Mouse (Mus musculus) gastrocnemius, postnatal 25 days (tissue): ENCODE measurements at regions not wholly inside any gene's neighbourhood (a gene's known extent, or its start where the extent isn't known, plus 50 kb on each side); places are given as distances from the start of the nearest gene placed in this dataset.
A peak's percentile ranks its signal among the peaks of the same experiment; 100 is the strongest.

Experiments
- DNase-seq: peaks from one replicate; pipeline ENCODE4 v3.0.0; 2022

DNA sequence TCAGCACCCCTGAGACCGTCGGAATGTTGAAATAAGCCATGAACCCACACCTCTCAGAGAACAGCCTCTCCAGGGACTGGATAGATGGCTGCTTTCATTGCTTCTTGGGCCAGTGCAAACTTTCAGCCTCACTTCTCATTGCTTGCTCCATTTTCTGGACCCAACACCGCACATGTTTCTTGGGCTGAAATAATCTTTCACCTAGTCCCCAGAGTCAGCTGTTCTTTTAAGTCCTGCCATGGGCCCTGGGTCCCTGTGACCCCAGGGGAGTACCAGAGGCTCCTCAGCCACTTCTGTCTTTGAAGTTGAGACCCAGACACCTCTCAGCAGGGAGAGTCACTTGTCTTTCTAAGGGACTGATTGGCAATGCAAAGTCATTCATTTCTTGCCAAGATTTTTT lies 201.4 kb downstream of the Fndc1 start:
- peak; percentile 39 for DNase-seq

DNA sequence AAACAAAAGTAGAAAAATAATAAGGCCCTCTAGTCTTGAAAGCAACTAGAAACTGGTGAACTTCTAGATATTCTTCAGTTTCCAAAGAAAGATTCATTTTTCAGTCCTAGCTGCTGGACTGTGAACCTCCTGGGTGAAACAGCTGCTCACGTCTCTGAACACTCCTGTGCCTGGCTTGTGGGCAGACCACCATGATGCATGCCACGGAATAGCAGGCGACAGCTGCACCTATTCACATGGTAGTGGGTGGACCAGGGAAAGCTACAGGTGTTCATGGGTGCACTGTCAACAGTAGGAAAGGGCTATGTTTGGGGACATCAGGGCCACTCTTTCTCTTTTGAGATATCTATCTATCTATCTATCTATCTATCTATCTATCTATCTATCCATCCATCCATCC lies 203.7 kb downstream of the Fndc1 start:
- DNase-seq, result no peak

DNA sequence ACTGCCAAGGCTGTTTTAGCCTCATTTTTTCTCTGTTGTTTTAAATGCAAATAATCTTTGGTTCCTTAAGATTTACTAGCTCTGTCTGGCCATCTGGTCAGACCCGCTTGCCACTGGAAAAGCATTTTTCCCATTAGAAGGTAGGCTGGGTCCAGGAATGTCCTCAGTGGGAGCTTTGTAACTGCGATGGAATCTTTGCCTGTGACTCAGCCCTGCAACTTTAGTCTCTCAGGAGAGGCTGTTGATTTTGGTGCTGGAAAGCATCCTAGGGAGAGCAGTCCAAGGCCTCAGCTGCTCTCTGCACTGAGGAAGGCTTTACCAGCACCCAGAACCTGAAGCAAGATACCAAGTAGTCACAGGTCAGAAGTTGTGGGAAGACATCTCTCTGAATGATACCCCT lies 205.8 kb downstream of the Fndc1 start:
- peak; percentile 74 for DNase-seq

DNA sequence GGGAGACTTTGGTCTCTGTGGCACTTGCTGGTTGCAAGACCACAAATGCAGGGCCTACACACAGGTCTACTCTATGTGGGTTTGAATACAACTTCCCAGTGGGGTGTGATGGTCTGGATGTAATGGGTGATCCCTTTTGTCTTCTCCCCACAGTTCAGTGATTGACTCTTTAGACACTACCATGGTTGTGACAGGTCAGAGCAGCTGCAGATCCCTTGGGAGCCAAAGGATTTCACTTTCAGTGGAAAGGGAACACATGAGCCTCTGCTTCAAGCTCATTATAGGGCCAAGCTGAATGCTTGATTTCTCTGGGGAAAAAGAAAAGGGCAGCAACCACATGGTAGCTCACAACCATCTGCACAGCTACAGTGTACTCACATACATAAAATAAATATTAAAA lies 206.9 kb downstream of the Fndc1 start:
- DNase-seq, result no peak

DNA sequence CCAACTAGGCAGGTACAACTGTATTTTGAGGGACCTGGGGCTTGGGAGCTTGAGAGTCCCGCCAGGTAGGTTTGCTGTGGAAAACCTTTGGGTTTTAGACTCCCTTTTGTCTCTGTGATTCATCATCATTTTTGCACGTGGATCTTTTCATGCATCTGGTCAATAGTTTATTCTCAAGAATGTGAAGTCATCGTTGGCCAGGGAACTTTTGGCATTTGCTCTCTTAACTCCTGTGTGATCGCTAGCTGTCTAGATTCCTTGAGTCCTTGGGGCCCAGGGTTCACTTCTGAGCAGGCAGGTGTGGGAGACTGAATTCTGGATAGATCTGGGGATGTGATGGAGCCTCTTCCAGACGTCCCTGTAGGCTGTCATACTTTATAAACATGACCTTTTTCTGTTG lies 207.5 kb downstream of the Fndc1 start:
- peak; percentile 31 for DNase-seq

DNA sequence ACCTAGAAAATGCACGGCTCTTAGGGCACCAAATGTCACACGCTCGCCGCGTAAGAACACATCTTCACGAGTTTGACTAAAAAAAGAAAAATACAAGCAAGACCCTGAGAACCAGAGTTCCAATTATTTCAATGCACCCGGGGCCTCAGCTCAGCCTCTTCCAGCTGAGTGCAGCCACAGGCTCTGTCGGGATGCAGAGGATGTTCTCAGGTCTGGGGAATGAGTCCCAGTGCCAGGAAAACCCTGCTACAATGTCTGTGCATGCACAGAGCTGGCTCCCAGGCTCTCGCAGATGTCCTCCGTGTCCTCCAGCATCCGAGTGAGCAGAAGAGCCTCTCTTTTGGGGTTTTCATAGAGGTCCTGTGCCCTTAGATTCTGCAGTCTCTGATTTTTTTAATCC lies 219.1 kb downstream of the Fndc1 start:
- peak; percentile 46 for DNase-seq

DNA sequence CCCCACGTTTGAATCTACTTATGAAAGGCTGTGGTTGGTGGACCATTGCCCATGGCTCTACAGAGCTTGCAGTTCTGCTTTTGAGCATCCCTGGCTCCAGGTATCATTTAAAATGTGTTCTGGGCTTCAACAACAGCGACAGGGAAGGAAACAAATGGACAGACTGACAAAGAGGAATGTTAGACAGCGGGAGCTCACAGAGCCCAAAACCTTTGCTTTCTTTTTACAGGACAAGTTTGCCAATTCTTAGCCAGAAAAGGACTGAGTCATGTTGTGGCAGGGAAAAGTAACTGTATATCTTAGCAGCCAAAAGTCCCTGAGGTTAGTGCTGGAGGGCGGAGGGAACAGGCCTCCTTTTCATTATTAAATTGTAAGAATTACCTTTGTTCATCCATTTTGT lies 219.7 kb downstream of the Fndc1 start:
- no peak for DNase-seq

DNA sequence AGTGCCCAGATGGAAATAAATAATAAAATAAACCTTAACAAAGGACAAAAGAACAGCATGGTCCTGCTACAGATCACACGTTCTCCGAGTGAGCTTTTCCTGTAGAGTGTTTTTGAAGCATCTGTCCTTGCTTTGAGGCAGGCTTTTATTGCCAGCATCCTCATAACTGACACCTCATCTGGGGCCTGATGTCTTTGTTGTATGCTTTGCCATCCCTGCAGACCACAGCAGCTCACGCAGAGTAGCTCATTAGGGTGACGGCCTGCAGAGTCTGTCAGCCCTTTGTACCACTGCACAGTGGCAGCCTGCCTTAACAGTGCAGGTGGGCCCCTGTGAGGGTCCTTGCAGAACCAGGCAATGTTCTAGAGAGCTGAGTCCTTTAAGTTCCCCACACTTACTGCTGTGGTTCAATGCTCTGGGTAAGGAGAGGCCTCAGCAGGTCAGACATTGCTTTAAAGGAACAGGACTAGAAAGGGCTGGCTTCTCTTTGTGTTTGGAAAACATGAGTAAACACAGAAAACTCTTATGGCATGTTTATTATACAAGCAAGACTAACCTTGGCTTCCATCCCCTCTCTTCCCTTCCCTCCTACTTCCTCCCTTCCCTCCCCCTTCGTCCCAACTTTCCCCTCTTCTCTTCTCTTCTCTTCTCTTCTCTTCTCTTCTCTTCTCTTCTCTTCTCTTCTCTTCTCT lies 219.7 kb upstream of the Unc93a2 start:
- DNase-seq, result no peak

DNA sequence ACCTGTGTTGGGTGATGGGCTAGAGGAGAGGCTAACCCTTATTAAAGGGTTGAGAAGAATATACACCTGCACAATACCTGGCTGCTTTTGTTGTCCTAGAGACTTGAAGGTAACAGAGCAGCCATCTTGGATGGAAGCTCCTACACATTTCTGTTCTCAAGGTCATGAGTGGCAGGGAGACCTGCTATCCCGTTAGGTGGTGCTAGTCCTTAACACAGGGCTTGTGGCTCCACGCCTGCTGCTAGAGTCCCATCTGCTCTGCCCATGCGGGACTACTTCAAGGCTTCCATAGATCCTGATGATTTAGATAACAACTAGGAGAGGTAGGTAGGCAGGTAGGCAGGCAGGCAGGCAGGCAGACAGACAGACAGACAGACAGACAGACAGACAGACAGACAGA lies 218.8 kb upstream of the Unc93a2 start:
- DNase-seq, result no peak

DNA sequence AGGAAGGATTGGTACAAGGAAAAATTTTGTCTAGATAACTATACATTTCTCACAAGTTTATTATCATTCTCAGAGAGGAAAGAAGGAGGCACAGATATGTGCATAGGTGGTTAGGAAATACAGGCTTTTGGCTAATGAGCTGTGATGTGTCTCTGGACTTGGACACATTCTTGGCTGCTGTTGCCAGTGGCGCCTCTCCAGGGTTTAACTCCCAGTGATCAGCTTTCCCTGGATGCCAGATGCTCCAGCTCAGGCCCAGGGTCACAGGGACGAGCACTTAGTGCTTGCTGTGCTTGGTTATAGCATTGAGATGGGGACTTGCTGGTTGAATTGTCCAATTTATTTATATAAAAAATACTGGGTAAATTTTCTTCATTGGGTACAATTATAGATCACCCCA lies 215.3 kb upstream of the Unc93a2 start:
- DNase-seq, result peak; percentile 78

DNA sequence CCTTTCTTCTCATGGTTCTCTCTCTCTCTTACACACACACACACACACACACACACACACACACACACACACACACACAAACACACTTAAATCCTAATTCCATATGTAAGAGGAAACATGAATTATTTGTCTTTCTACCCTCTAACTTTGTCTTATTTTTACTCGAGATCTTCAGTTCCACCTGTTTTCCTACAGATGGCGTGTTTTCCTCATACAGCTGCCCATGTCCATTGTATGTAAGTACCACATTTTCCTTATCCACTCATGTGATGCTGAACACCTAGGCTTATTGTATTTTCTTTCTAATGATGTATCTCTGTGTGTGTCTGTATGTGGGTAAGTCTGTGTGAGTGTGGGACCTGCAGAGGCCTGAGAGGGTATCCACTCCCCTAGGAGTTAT lies 212.2 kb upstream of the Unc93a2 start:
- DNase-seq, result no peak

DNA sequence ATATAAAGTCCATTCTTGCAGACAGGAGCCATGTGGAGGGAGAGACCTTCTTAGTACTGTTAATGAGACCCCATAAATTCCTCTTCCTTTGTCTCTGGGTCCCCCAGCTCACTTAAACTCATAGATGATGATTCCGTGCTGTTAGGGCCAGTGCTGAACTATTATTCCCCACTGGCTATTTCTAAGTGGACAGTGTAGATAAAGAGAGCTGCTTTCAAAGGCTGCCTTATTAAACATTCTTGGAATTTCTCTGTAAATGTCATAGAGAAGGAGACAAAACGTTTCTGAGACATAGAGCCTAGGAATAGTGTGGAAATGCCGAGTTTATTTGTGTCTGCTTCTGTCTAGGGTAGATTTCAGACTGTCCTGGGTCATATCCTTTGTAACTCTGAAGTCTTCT lies 209.5 kb upstream of the Unc93a2 start:
- no peak for DNase-seq

DNA sequence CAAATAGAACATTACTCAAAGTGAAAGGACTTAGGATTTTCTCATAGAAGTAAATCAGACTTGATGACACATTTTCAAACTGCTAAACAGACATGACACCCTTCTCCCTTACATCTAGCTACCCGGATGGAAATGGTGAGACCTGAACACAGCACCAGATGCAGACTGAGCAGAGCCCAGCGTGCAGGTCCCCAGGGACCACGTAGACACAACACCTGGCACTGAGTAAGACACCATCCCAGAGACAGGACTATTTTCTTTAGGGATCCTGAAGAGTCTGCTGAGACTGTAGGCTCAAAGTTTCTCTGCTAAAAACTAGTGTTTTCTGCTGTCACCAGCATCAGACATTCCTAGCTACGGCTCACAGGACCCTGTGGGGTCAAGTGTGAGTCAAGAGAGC lies 207.2 kb upstream of the Unc93a2 start:
- no peak for DNase-seq

DNA sequence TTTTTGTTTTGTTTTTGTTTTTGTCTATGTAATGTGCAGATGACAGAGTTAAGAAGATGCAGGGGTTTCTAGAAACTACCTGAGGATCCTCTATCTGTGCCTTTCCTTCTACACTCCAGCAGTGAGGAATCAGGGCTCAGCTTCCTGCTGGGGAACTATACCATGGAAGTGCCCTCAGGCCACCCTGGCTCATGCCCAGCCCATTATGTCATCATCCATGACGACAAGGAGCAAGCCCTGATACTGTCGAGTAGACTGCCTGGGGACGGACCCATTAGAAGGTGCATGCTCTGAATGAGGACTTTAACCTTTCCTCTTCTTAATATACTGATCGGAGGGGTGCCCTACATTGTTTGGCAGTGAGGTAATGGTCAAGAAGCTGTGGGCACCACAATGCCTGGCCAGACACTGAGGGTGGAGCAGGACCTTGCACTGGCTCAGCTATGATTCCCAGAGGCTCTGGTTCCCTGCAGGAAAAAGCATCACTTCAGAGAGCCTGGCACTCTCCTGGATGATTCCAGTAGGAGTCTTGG lies 197.7 kb upstream of the Unc93a2 start:
- no peak for DNase-seq

DNA sequence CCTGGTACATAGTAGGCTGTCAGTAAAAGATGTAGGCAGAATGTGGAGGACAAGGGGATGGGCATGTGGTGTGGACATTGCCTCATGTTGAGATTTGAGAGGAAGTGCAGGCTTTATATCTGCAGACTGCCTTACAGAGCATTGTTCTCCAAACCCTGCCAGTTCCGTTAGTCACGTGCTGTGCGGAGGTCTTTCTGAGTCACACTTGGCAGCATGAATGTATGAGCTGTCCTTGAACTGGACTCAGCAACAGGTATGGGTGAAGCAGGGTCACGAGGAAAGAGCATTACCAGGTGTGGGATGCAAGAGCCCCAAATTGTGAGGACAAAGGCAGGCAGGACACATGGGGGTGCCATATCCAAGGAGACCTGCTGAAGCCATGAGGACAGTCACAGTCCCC lies 193.8 kb upstream of the Unc93a2 start:
- no peak for DNase-seq

DNA sequence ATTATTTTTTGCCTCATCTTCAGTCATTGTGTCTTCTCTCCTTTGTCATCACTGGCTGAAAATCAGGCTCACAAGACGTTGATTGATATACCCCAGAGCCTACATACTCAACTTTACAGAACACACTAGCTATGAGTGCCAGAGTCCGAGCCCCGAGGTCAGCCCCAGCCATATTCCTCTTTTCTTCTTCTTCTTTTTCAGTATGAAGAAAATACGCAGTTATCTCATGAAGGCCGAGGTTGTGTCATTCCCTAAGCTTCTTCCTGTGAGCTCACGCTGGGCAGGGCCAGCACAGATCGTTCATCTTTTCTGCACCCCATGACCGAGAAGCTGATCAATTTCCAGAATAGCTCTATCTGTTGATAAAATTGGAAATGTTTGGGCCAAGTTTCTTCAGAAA lies 192.7 kb upstream of the Unc93a2 start:
- DNase-seq, result peak; percentile 25

DNA sequence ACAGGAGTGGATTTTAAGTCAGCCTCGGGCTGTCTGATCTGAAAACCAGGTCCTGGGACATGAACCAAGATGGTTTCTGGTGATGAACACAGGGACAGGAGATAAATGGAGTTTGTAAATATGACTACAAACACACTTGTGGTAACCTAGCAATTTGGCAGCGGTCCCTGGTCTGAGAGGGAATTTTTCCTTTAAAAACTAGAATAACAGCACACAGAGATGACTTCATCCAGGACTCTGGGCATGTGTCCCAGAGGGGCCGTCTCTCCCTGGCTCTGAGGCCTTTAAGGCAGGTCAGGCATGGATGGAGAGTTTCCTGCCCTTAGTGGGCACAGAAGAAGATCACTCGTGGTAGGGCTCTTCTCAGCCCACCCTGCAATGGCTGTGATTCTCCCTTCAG lies 192.0 kb upstream of the Unc93a2 start:
- DNase-seq, result peak; percentile 84

DNA sequence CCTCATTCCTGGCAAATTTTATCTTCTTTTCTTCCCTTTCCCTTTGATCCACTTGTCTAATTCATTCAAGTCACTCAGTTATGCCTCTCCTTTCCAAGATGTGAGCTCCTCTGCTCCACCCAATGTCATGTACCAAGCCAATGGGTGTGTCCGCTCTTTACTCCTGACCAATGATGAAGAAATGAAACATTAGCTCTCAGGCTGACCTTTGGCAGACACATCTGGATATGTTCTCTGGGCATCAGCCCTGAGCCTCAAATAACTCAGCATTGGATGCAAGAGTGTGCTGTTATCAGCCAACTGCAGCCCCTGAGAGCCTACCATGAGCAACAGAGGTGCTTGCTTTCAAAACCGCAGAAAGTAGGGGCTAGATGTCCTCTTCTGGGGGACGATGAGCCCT lies 186.2 kb upstream of the Unc93a2 start:
- peak; percentile 72 for DNase-seq

DNA sequence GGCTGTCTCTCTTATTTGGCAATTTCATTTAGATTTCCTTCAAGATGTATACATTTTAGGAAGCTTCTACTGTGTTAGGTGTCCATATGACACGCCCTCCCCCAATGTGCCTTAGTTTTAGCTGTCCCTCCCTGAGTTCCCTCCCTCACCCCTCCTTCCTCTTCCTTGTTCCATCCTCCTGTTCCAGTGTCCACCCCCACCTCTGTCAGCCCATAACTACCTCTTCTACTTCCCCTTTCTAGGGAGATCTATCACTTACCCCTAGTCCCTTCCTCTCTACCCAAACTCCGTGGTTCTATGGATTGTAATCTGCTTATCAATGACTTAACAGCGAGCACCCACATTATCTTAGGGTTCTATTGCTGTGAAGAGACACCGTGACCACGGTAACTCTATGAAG lies 183.2 kb upstream of the Unc93a2 start:
- no peak for DNase-seq

DNA sequence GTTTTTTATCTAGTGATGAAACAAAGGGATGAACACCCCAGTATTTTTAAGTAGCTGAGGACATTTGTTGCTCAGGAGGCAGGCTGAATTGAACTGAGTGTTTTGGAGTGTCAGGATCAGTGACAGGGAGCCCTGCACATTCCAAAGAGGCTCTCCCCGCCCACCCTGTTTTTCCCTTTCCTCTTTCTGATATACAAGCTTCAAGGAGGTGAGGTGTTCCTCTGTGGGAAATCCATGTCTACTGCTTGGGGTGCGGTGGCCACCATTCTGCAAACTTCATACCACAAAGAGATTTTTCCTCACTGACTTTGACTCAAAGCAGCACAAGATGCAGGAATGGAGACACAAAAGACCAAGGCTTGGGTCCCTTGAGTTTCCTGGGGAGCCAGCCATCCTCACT lies 180.5 kb upstream of the Unc93a2 start:
- no peak for DNase-seq

DNA sequence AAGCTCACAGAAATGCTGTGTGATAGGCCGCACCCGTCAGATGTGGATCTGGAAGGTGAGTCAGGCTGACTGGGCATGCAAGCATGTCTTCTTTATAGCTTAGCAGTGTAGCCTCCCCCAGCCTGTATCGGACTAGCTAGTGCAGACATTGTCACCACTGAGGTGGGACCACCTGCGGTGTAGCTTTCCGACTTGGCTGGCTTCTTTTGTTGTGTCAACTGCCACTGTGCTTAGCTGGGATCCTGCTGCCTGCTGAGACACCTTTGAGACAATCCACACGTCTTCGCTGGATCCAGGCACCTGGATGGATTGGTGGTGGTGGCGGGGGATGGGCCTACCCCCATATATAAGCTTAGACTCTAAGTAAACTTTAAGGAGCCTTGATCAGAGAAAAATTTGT lies 177.7 kb upstream of the Unc93a2 start:
- DNase-seq, result no peak

DNA sequence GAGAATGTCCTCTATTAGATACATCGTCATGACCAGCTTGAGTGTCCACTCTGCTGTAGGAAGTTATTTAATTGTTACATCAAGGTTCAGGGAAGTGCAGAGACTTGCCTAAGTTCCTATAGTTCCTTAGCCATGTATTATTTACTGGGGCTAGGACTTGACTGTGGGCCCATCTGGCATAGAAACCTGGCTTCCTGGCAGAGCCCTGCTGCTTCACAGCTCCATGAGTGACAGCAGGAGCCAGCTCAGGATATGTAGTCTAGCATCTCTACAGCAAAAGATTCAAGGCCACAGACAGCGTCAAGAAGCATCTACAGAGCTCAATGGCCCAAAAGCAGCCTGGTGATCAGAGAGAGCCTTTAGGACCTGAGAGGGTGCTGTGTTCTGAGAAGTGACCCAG lies 163.2 kb upstream of the Unc93a2 start:
- no peak for DNase-seq

DNA sequence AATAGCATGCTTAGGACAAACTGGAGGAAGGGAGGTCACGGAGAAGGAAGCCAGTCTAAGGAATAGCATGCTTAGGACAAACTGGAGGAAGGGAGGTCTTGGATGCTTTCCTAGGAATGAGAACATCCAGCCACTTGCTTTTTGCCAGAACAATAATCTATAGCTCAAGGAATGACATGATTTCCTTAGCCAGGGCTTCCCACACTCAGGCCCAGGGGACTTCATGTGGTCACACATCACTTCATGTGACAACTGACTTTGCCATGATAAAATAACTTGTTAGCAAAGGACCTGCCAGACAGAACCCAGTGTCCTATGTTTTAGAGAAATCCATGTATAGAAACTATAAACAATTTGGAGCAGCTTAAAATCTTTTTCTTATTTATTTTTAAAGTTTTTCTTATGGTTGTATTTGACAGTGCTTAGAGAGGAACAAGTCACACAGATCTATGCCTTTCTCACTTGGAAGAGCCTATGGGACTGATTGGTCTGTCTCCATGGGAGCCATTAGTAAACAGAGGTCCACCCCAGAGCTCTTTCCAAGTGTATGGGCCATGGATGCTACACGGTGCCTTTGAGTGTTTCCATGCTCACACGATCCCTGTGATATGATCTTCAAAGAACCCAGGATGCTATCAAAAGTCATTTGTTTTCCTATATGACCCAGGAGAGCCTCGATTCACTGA lies 153.3 kb upstream of the Unc93a2 start:
- DNase-seq, result no peak

DNA sequence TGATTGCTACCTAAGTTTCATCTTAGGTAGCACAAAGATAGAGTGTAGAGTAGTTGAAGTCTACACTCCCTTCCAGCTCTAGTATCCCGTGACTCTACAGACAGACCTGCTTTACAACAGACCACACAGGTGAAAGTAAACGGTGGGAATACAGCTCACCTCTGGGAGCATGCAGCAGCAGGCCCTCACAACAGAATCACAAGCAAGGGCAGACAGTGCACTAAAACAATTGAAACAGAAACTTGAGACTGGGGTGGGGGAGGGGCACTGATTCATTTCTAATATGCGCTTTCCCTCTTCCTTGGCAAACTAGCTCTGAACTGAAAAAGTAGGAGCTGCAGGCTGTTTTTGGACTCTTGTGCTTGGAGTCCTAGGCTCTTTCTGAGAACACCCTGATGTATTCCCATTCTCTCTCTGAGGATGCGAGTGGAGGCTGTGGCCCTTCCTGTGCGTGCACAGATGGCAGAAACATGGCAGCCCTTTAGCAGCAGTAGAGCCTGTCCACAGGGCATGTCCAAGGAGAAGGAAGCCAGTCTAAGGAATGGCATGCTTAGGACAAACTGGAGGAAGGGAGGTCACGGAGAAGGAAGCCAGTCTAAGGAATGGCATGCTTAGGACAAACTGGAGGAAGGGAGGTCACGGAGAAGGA lies 152.5 kb upstream of the Unc93a2 start:
- DNase-seq, result no peak
